8 mouse cellular contexts compared by ENCODE assay signal in the genomic region with DNA sequence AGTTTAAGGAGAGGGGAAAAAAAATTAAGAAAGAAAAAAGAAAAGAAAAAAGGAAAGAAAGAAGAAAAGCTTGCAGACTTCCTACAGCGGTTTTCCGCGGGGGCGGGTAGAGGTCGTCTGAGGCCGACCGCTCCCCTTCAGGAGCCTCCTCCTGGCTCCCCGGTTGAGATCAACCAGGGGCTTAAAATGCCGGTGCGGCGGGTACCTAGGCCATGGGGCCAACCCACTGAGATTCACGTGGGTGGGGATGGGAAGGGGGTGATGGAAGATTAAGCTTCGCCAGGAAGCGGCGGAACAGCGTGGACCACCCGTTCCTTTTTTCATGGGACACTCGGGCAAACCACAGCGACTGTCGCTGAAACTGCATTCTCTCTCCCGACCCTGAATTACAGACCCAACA. TPM values are rescaled to one million over a fixed set of nuclear protein-coding genes. Genes with fewer than 3 reads are reported as not detected.
DNase-seq lines count a peak whose midpoint lies in the region; ATAC-seq and TF ChIP-seq lines count a peak whose summit lies in the region.

No protein-coding gene starts in this region.

- H3K27ac ChIP-seq in heart, adult 2 months, result no peak overlapping the region
- no peak overlapping the region for H3K27ac ChIP-seq in bone marrow macrophage, adult 2 months (ENCODE audit: insufficient read depth, low read depth, low read length)
- no peak overlapping the region for H3K27ac ChIP-seq in hindbrain, embryonic 15.5 days (replicated peaks)

- H3K4me3 ChIP-seq in heart, adult 2 months, result peak overlapping the region; percentile 92
- peak overlapping the region; percentile 43 for H3K4me3 ChIP-seq in bone marrow macrophage, adult 2 months (ENCODE audit: insufficient read depth, low read length)
- peak overlapping the region; percentile 79 for H3K4me3 ChIP-seq in hindbrain, embryonic 15.5 days
- H3K4me3 ChIP-seq in myocyte, result peak overlapping the region; percentile 66

- no peaks in the 10 kb centered on the region for H3K9me3 ChIP-seq in hindbrain, embryonic 15.5 days

- TF ChIP-seq CTCF in heart, adult 2 months (IDR thresholded peaks at IDR 0.05), result no peak
- TF ChIP-seq CTCF in bone marrow macrophage, adult 2 months (IDR thresholded peaks at IDR 0.05; ENCODE audit: low read depth, low read length), result no peak

- H3K4me1 ChIP-seq in heart, adult 2 months (ENCODE audit: control insufficient read depth, insufficient read depth, low read length), result peaks cover 2% of the 10 kb centered on the region
- peaks cover 8% of the 10 kb centered on the region; the same call in 1 of the 2 replicates for H3K4me1 ChIP-seq in bone marrow macrophage, adult 2 months (ENCODE audit: control insufficient read depth, insufficient read depth, low read length)
- peaks cover 48% of the 10 kb centered on the region for H3K4me1 ChIP-seq in hindbrain, embryonic 15.5 days (replicated peaks)

- intact Hi-C loops in heart, adult 2 months (cut with DNase I), result no loop called here

- H3K36me3 ChIP-seq in heart, adult 2 months (ENCODE audit: control insufficient read depth, insufficient read depth, low read length), result no peaks in the 10 kb centered on the region
- H3K36me3 ChIP-seq in hindbrain, embryonic 15.5 days, result no peaks in the 10 kb centered on the region
- H3K36me3 ChIP-seq in myocyte (ENCODE audit: control insufficient read depth, insufficient read depth), result no peaks in the 10 kb centered on the region

- DNase-seq in heart, adult 2 months, result peak in 1 of 2 experiments; percentile 15
- no peak for DNase-seq in heart, adult 8-10 months (ENCODE audit: low spot score)
- no peak for DNase-seq in layer of hippocampus, postnatal 10 days (ENCODE audit: low spot score in 2 of 2)
- DNase-seq in ovary, adult 18-20 months (ENCODE audit: low spot score), result no peak

- no peak overlapping the region for H3K9ac ChIP-seq in heart, adult 2 months (ENCODE audit: low read depth, low read length)
- H3K9ac ChIP-seq in hindbrain, embryonic 15.5 days, result no peak overlapping the region

- TF ChIP-seq POLR2A in heart, adult 2 months (IDR thresholded peaks at IDR 0.05; ENCODE audit: insufficient read depth, low read depth, low read length), result no peak
- TF ChIP-seq POLR2A in bone marrow macrophage, adult 2 months (IDR thresholded peaks at IDR 0.05; ENCODE audit: borderline replicate concordance, low read depth, low read length), result no peak
- TF ChIP-seq POLR2A in myocyte (IDR thresholded peaks at IDR 0.05; ENCODE audit: insufficient read length, low read depth), result no peak

- H3K79me2 ChIP-seq in heart, adult 2 months (replicated peaks; ENCODE audit: control insufficient read depth, insufficient read depth, low read length), result no peaks in the 10 kb centered on the region; the same call in 1 of the 2 replicates
- H3K79me2 ChIP-seq in myocyte (ENCODE audit: control insufficient read depth, insufficient read depth), result peaks cover 46% of the 10 kb centered on the region

- H3ac ChIP-seq in myocyte (ENCODE audit: control insufficient read depth, insufficient read length), result no peak overlapping the region

- TF ChIP-seq EP300 in heart, adult 2 months (IDR thresholded peaks at IDR 0.05; ENCODE audit: insufficient read depth, low read depth, low read length), result no peak

- ATAC-seq in hindbrain, embryonic 15.5 days (ENCODE audit: low FRiP score, low read depth), result no peak
- no peak for ATAC-seq in granulocyte monocyte progenitor cell, adult 5-6 weeks (replicated peaks; ENCODE audit: poor library complexity, severe bottlenecking)

- WGBS in heart, adult 2 months, result 35% methylated on average over 21 of the region's 21 CpGs
- WGBS in hindbrain, embryonic 15.5 days, result 3% methylated on average over 21 of the region's 21 CpGs

- no peaks in the 10 kb centered on the region; the same call in 1 of the 2 replicates for H3K27me3 ChIP-seq in heart, adult 2 months (ENCODE audit: control insufficient read depth, insufficient read depth, low read length)
- peaks cover 53% of the 10 kb centered on the region for H3K27me3 ChIP-seq in hindbrain, embryonic 15.5 days
- no peaks in the 10 kb centered on the region for H3K27me3 ChIP-seq in myocyte (ENCODE audit: control insufficient read depth, insufficient read depth, insufficient read length)

- peak overlapping the region; percentile 98 for H3K4me2 ChIP-seq in hindbrain, embryonic 15.5 days
- peak overlapping the region; percentile 82 for H3K4me2 ChIP-seq in myocyte (ENCODE audit: low read depth)

TF ChIP-seq in myocyte, 11 proteins besides CTCF, POLR2A, EP300 and RAD21:
- TF ChIP-seq TCF3 (IDR thresholded peaks at IDR 0.05; ENCODE audit: insufficient read length, low read depth) (no peak), E2F4 (IDR thresholded peaks at IDR 0.05; ENCODE audit: insufficient read depth) (no peak), CEBPB (IDR thresholded peaks at IDR 0.05; ENCODE audit: insufficient read depth, poor library complexity, severe bottlenecking) (no peak), POLR2AphosphoS2 (IDR thresholded peaks at IDR 0.05; ENCODE audit: insufficient read length, low read depth) (no peak)
TF ChIP-seq in myocyte: peak in this region for 0.

RNA-seq across cellular contexts. Expression of gene Foxp4, which starts 2.3 kb away (rescaled TPM):
- 10 to 100 TPM; 10.0 to 11.7 TPM for total RNA-seq in heart, adult 2 months (2021)
- polyA plus RNA-seq in heart, adult 2 months (2012; rRNA removed), result 10.2 and 13.7 TPM in 2 replicates
- 10 to 100 TPM; 10.2 to 12.7 (median 10.5) TPM for total RNA-seq in heart, adult 8-10 months (2022)
- polyA plus RNA-seq in bone marrow macrophage, adult 2 months (2012; ENCODE audit: insufficient read depth, insufficient read length, missing spikeins), result 5.2 and 6.0 TPM in 2 replicates
- 34.3 and 42.2 TPM in 2 replicates for polyA plus RNA-seq in hindbrain, embryonic 15.5 days (2015; fragmentation: Nextera tagmentation; extraction: Ambion mirVana)
- polyA plus RNA-seq in myocyte (2012; fragmentation: generic; extraction: Trizol), result 24.7 TPM
- total RNA-seq in layer of hippocampus, postnatal 10 days (2021), result 10 to 100 TPM; 51.1 to 57.6 TPM
- total RNA-seq in granulocyte monocyte progenitor cell, adult 5-6 weeks (2014; fragmentation: Nextera tagmentation), result 16.9 and 29.3 TPM in 2 replicates
- total RNA-seq in granulocyte monocyte progenitor cell, adult 5-6 weeks (2017), result 3.4 and 4.0 TPM in 2 replicates
